Mouse (Mus musculus) embryo, embryonic 10.5 days (tissue): Measurements from ENCODE around the gene Pcp4.
"Not testable (repeated sequence)": the region's sequence is repeated elsewhere in the genome, so short reads cannot be mapped to it uniquely, and the experiment has no call there.

Source experiments
- DNase-seq: peaks from one replicate; pipeline ENCODE4 v3.0.0-alpha.2; 2015; ENCODE audit warnings: low spot score

Gene Pcp4

GRCm38 (mm10) chr16:96467445-96467844 is at the start of gene Pcp4:
Pcp4 (plus strand) TSS chr16:96467606.
- DNase-seq: peak; percentile 83

- no peak for DNase-seq
These were observed 42.4 kb upstream of the Pcp4 start for GRCm38 (mm10) chr16:96425044-96425443.

GRCm38 (mm10) chr16:96426671-96427070 is 40.7 kb upstream of the Pcp4 start:
- no peak for DNase-seq

- no peak for DNase-seq
These were observed 38.4 kb upstream of the Pcp4 start for GRCm38 (mm10) chr16:96429046-96429445.

- DNase-seq: no peak
These were observed 34.1 kb upstream of the Pcp4 start for GRCm38 (mm10) chr16:96433266-96433665.

- no peak for DNase-seq
These were observed 33.2 kb upstream of the Pcp4 start for GRCm38 (mm10) chr16:96434024-96434785.

GRCm38 (mm10) chr16:96438946-96439345 is 28.5 kb upstream of the Pcp4 start:
- no peak for DNase-seq

GRCm38 (mm10) chr16:96439682-96440081 is 27.7 kb upstream of the Pcp4 start:
- DNase-seq: no peak

GRCm38 (mm10) chr16:96440871-96441270 is 26.5 kb upstream of the Pcp4 start:
- no peak for DNase-seq

- no peak for DNase-seq
These were observed 25.6 kb upstream of the Pcp4 start for GRCm38 (mm10) chr16:96441826-96442225.

GRCm38 (mm10) chr16:96443468-96443867 is 23.9 kb upstream of the Pcp4 start, which contains the start of gene Itgb2l:
Itgb2l (minus strand) TSS chr16:96443619.
- no peak for DNase-seq

GRCm38 (mm10) chr16:96450871-96451270 is 16.5 kb upstream of the Pcp4 start:
- DNase-seq: not testable (repeated sequence)

- DNase-seq: no peak
These were observed 13.3 kb upstream of the Pcp4 start for GRCm38 (mm10) chr16:96454086-96454485.

GRCm38 (mm10) chr16:96457612-96458011 is 9.8 kb upstream of the Pcp4 start:
- DNase-seq: no peak

- DNase-seq: no peak
These were observed 8.1 kb upstream of the Pcp4 start for GRCm38 (mm10) chr16:96459356-96459755.

GRCm38 (mm10) chr16:96460788-96461187 is 6.6 kb upstream of the Pcp4 start:
- no peak for DNase-seq

GRCm38 (mm10) chr16:96468011-96468410 is 605 bp downstream of the Pcp4 start:
- DNase-seq: no peak

- DNase-seq: no peak
These were observed 1.3 kb downstream of the Pcp4 start for GRCm38 (mm10) chr16:96468698-96469097.

- DNase-seq: peak; percentile 28
These were observed 2.2 kb downstream of the Pcp4 start for GRCm38 (mm10) chr16:96469640-96470039.

GRCm38 (mm10) chr16:96472361-96472760 is 5.0 kb downstream of the Pcp4 start:
- DNase-seq: peak; percentile 38

- peak; percentile 31 for DNase-seq
These were observed 5.4 kb downstream of the Pcp4 start for GRCm38 (mm10) chr16:96472816-96473215.

- DNase-seq: no peak
These were observed 6.8 kb downstream of the Pcp4 start for GRCm38 (mm10) chr16:96474185-96474584.

- no peak for DNase-seq
These were observed 14.4 kb downstream of the Pcp4 start for GRCm38 (mm10) chr16:96481791-96482190.
